In the genomic region with DNA sequence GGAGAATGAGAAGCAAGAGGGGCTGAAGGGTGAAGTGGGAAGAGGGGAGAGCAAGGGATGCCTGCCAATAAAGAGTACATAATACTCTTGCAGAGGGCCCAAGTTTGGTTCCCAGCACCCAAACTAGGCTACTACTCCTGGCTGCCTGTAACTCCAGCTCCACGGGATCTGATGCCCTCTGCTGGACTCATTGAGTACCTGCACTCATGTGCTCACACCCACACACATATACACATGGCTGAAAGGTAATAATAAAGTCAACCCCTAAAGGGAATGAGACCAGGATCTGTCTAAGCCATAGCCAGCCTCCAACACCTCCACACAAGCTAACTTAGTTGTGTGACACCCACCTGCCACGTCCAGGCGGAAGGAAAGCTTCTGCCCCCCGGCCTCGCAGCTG, we compare ENCODE assay signal across 15 mouse cellular contexts. TPM values are rescaled to one million over a fixed set of nuclear protein-coding genes. Genes with fewer than 3 reads are reported as not detected.
"Had no signal": no experiment of that assay in that cellular context is flagged by ENCODE, and none has a peak within 500 bp of the region (broad histone marks: within the 10 kb centered on the region; RNA-seq: fewer than 3 reads in every experiment).

No protein-coding gene starts in this region.

- DNase-seq: kidney, adult 18-20 months; kidney, postnatal 10 days; lung, embryonic 14.5 days; lung, postnatal 10 days; lung, postnatal 4 days; midbrain, embryonic 14.5 days; right cerebral cortex, adult 18-20 months; right cerebral cortex, postnatal 25 days; thymus, postnatal 4 days had no signal

- H3K4me3 ChIP-seq: limb, embryonic 15.5 days; liver, embryonic 15.5 days; midbrain, embryonic 10.5 days; myocyte; neural tube, embryonic 15.5 days had no signal

- H3K36me3 ChIP-seq: limb, embryonic 15.5 days; liver, embryonic 15.5 days; midbrain, embryonic 10.5 days; neural tube, embryonic 15.5 days had no signal

- H3K27ac ChIP-seq: limb, embryonic 15.5 days; liver, embryonic 15.5 days; midbrain, embryonic 10.5 days; neural tube, embryonic 15.5 days had no signal

- H3K9me3 ChIP-seq: limb, embryonic 15.5 days; liver, embryonic 15.5 days; neural tube, embryonic 15.5 days had no signal

- H3K4me1 ChIP-seq: limb, embryonic 15.5 days; liver, embryonic 15.5 days; midbrain, embryonic 10.5 days; neural tube, embryonic 15.5 days had no signal

- H3K27me3 ChIP-seq: limb, embryonic 15.5 days; liver, embryonic 15.5 days; neural tube, embryonic 15.5 days had no signal

RNA-seq across cellular contexts. Expression of a gene that starts 30.3 kb away (rescaled TPM):
- total RNA-seq: megakaryocyte, adult 5-6 weeks had no signal
